Mouse (Mus musculus): ENCODE results near the gene Hexa. TPM values are rescaled to one million over a fixed set of nuclear protein-coding genes. Genes with fewer than 3 reads are reported as not detected.

Hexa gene
- polyA plus RNA-seq, 1 experiment from 2014 or later = 44.5 TPM

DNA sequence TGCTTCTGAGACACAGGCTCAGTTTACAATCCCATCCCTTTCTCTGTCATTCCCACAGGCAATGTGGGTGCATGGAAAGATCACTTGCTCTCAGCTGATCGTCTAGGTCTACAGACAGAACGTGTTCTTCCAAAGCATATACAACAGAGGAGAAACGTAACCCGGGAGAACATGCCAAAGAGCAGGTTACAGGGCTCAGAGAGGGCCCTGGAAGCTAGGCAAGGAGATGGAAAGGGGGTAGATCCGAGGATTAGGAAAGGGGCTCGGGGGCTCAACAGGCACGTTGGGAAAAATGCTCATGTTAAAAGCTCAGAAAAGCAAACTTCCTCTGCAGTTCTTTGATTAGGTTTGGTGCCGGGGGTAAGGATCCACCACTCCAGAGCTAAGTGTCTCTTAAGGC lies 62.3 kb downstream of the Hexa start:
- no peak overlapping the region for H3K4me3 ChIP-seq (ENCODE audit: low read depth, low read length)
- no peaks in the 10 kb centered on the region for H3K36me3 ChIP-seq (ENCODE audit: control insufficient read depth, insufficient read depth, low read length)
- no peaks in the 10 kb centered on the region for H3K9me3 ChIP-seq (ENCODE audit: control insufficient read depth, low read length)
- H3K27me3 ChIP-seq (ENCODE audit: control insufficient read depth, insufficient read depth, low read length) = no peaks in the 10 kb centered on the region
- WGBS = 81% methylated on average over 8 of the region's 8 CpGs
- no peak for ATAC-seq (replicated peaks; ENCODE audit: low FRiP score)
- no peak for DNase-seq (ENCODE audit: low spot score)
- no peak overlapping the region for H3K4me2 ChIP-seq (ENCODE audit: low read depth, low read length, severe bottlenecking)
- no peaks in the 10 kb centered on the region for H3K4me1 ChIP-seq (replicated peaks; ENCODE audit: control insufficient read depth, insufficient read depth, low read length)
- H3K9ac ChIP-seq (ENCODE audit: low read length) = no peak overlapping the region
- H3K27ac ChIP-seq (ENCODE audit: low read depth, low read length) = no peak overlapping the region

- no peak overlapping the region for H3K4me2 ChIP-seq (ENCODE audit: low read depth, low read length, severe bottlenecking)
- DNase-seq (ENCODE audit: low spot score) = no peak
- H3K27me3 ChIP-seq (ENCODE audit: control insufficient read depth, insufficient read depth, low read length) = no peaks in the 10 kb centered on the region
- H3K9ac ChIP-seq (ENCODE audit: low read length) = no peak overlapping the region
- no peaks in the 10 kb centered on the region for H3K4me1 ChIP-seq (replicated peaks; ENCODE audit: control insufficient read depth, insufficient read depth, low read length)
- H3K9me3 ChIP-seq (ENCODE audit: control insufficient read depth, low read length) = no peaks in the 10 kb centered on the region
- 67% methylated on average over 6 of the region's 6 CpGs for WGBS
- no peak overlapping the region for H3K4me3 ChIP-seq (ENCODE audit: low read depth, low read length)
- no peak for ATAC-seq (replicated peaks; ENCODE audit: low FRiP score)
- no peak overlapping the region for H3K27ac ChIP-seq (ENCODE audit: low read depth, low read length)
- H3K36me3 ChIP-seq (ENCODE audit: control insufficient read depth, insufficient read depth, low read length) = no peaks in the 10 kb centered on the region
Observed at GRCm38 (mm10) chr9:59605967-59606366, 66.6 kb downstream of the Hexa start.

DNA sequence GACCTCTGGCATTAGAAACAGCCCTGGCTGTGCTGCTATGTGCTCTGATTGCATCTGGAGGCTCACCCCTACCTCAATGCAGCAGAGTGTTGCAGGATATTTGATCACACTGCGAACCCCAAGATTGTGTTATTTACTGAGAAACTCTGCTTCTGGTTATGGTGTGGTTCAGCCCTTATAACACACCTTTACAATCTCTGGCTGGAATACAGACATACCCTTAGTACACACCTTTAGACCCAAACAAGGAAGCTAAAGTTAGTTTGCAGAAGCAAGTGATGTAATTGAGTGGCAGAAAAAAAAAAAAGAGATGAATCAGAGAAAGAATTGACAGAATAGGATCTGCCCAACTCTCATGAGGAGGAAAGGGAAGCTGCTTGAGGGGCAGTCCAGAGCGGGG lies 71.6 kb downstream of the Hexa start:
- no peak overlapping the region for H3K4me2 ChIP-seq (ENCODE audit: low read depth, low read length, severe bottlenecking)
- ATAC-seq (replicated peaks; ENCODE audit: low FRiP score) (no peak), DNase-seq (ENCODE audit: low spot score) (no peak)
- no peak overlapping the region for H3K27ac ChIP-seq (ENCODE audit: low read depth, low read length)
- 89% methylated on average over 2 of the region's 2 CpGs for WGBS
- no peaks in the 10 kb centered on the region for H3K27me3 ChIP-seq (ENCODE audit: control insufficient read depth, insufficient read depth, low read length)
- H3K4me3 ChIP-seq (ENCODE audit: low read depth, low read length) = no peak overlapping the region
- no peaks in the 10 kb centered on the region for H3K36me3 ChIP-seq (ENCODE audit: control insufficient read depth, insufficient read depth, low read length)
- H3K9me3 ChIP-seq (ENCODE audit: control insufficient read depth, low read length) = no peaks in the 10 kb centered on the region
- no peaks in the 10 kb centered on the region for H3K4me1 ChIP-seq (replicated peaks; ENCODE audit: control insufficient read depth, insufficient read depth, low read length)
- H3K9ac ChIP-seq (ENCODE audit: low read length) = no peak overlapping the region

Other genes starting within 250 kb of the Hexa start
- gene Adpgk, start 248.0 kb upstream of the Hexa start, polyA plus RNA-seq (2014; fragmentation: Nextera tagmentation; extraction: Ambion mirVana) = 39.2 and 40.4 TPM in 2 replicates
- gene Bbs4, start 186.0 kb upstream of the Hexa start, polyA plus RNA-seq (2014; fragmentation: Nextera tagmentation; extraction: Ambion mirVana) = 19.8 and 22.3 TPM in 2 replicates
- gene Arih1, start 52.9 kb upstream of the Hexa start, polyA plus RNA-seq (2014; fragmentation: Nextera tagmentation; extraction: Ambion mirVana) = 22.8 and 27.1 TPM in 2 replicates
- not detected in 2 replicates for gene Tmem202, start 307 bp downstream of the Hexa start, polyA plus RNA-seq (2014; fragmentation: Nextera tagmentation; extraction: Ambion mirVana)
- 8.3 and 9.6 TPM in 2 replicates for gene Celf6, start 38.4 kb downstream of the Hexa start, polyA plus RNA-seq (2014; fragmentation: Nextera tagmentation; extraction: Ambion mirVana)
- 77.3 and 85.4 TPM in 2 replicates for gene Parp6, start 77.7 kb downstream of the Hexa start, polyA plus RNA-seq (2014; fragmentation: Nextera tagmentation; extraction: Ambion mirVana)
- gene Pkm, start 116.8 kb downstream of the Hexa start, polyA plus RNA-seq (2014; fragmentation: Nextera tagmentation; extraction: Ambion mirVana) = 2,195 and 2,371 TPM in 2 replicates
- gene Gramd2, start 140.6 kb downstream of the Hexa start, polyA plus RNA-seq (2014; fragmentation: Nextera tagmentation; extraction: Ambion mirVana) = 0.40 and 0.48 TPM in 2 replicates
- 16.0 and 19.8 TPM in 2 replicates for gene Senp8, start 211.2 kb downstream of the Hexa start, polyA plus RNA-seq (2014; fragmentation: Nextera tagmentation; extraction: Ambion mirVana)
- gene Myo9a, start 211.4 kb downstream of the Hexa start, polyA plus RNA-seq (2014; fragmentation: Nextera tagmentation; extraction: Ambion mirVana) = 18.4 and 19.2 TPM in 2 replicates

Measured in forebrain, embryonic 11.5 days (tissue).